Comparison of ENCODE assay signal across 18 mouse cellular contexts in genomic region chr13:54873882-54874281, GRCm38 (mm10).
DNase-seq lines count a peak whose midpoint lies in the region; ATAC-seq and TF ChIP-seq lines count a peak whose summit lies in the region.
"Had no signal": no experiment of that assay in that cellular context is flagged by ENCODE, and none has a peak within 500 bp of the region (broad histone marks: within the 10 kb centered on the region; RNA-seq: fewer than 3 reads in every experiment).

No protein-coding gene starts in this region.

- H3K27ac ChIP-seq in kidney, embryonic 15.5 days: no peak overlapping the region
- peak overlapping the region; percentile 78 for H3K27ac ChIP-seq in forebrain, postnatal 0 days (ENCODE audit: low read depth, low read length)
- H3K27ac ChIP-seq in limb, embryonic 10.5 days: no peak overlapping the region
- no peak overlapping the region for H3K27ac ChIP-seq in neural tube, embryonic 12.5 days
- H3K27ac ChIP-seq: liver, embryonic 12.5 days; stomach, embryonic 15.5 days had no signal

- ATAC-seq in kidney, embryonic 15.5 days (replicated peaks; ENCODE audit: low FRiP score): no peak
- no peak for ATAC-seq in forebrain, postnatal 0 days
- ATAC-seq in neural tube, embryonic 12.5 days (ENCODE audit: low FRiP score, low read depth): no peak
- ATAC-seq: intestine, postnatal 0 days; liver, embryonic 12.5 days had no signal

- no peaks in the 10 kb centered on the region for H3K9me3 ChIP-seq in kidney, embryonic 15.5 days (replicated peaks)
- H3K9me3 ChIP-seq in forebrain, postnatal 0 days (ENCODE audit: low read length): no peaks in the 10 kb centered on the region
- no peaks in the 10 kb centered on the region for H3K9me3 ChIP-seq in limb, embryonic 10.5 days (replicated peaks)
- H3K9me3 ChIP-seq in neural tube, embryonic 12.5 days: no peaks in the 10 kb centered on the region
- H3K9me3 ChIP-seq: liver, embryonic 12.5 days; megakaryocyte, embryonic 14.5 days; stomach, embryonic 15.5 days had no signal

- peaks cover 5% of the 10 kb centered on the region; the same call in 1 of the 2 replicates for H3K4me1 ChIP-seq in kidney, embryonic 15.5 days
- H3K4me1 ChIP-seq in forebrain, postnatal 0 days (ENCODE audit: insufficient read depth): peaks cover 10% of the 10 kb centered on the region
- H3K4me1 ChIP-seq in limb, embryonic 10.5 days: peaks cover 14% of the 10 kb centered on the region
- peaks cover 11% of the 10 kb centered on the region for H3K4me1 ChIP-seq in neural tube, embryonic 12.5 days
- H3K4me1 ChIP-seq: liver, embryonic 12.5 days; megakaryocyte, embryonic 14.5 days had no signal

- no peak for TF ChIP-seq CTCF in forebrain, postnatal 0 days (IDR thresholded peaks at IDR 0.05; ENCODE audit: low read depth)

- H3K9ac ChIP-seq in kidney, embryonic 15.5 days: no peak overlapping the region
- no peak overlapping the region for H3K9ac ChIP-seq in forebrain, postnatal 0 days
- H3K9ac ChIP-seq in neural tube, embryonic 12.5 days: peak overlapping the region; percentile 47
- H3K9ac ChIP-seq: liver, embryonic 12.5 days; stomach, embryonic 15.5 days had no signal

- peaks cover 59% of the 10 kb centered on the region for H3K27me3 ChIP-seq in kidney, embryonic 15.5 days
- no peaks in the 10 kb centered on the region for H3K27me3 ChIP-seq in forebrain, postnatal 0 days (ENCODE audit: insufficient read depth, low read length)
- peaks cover 83% of the 10 kb centered on the region for H3K27me3 ChIP-seq in limb, embryonic 10.5 days (ENCODE audit: low read depth, poor library complexity, severe bottlenecking)
- peaks cover 18% of the 10 kb centered on the region for H3K27me3 ChIP-seq in neural tube, embryonic 12.5 days (replicated peaks)

- no peak overlapping the region for H3K4me3 ChIP-seq in kidney, embryonic 15.5 days (replicated peaks)
- H3K4me3 ChIP-seq in forebrain, postnatal 0 days (ENCODE audit: low read depth, low read length): 0 out of 2 replicates have a peak overlapping the region, but pooled peaks have one; percentile 23
- peak overlapping the region; percentile 27; the same call in 1 of the 2 replicates for H3K4me3 ChIP-seq in limb, embryonic 10.5 days
- peak overlapping the region; percentile 9; the same call in 1 of the 2 replicates for H3K4me3 ChIP-seq in neural tube, embryonic 12.5 days
- H3K4me3 ChIP-seq: liver, embryonic 12.5 days; megakaryocyte, embryonic 14.5 days had no signal

- H3K4me2 ChIP-seq in kidney, embryonic 15.5 days: 0 out of 2 replicates have a peak overlapping the region, but pooled peaks have one; percentile 42
- H3K4me2 ChIP-seq in forebrain, postnatal 0 days (ENCODE audit: low read depth): peak overlapping the region; percentile 54
- H3K4me2 ChIP-seq in neural tube, embryonic 12.5 days (replicated peaks): peak overlapping the region; percentile 63
- H3K4me2 ChIP-seq: liver, embryonic 12.5 days; stomach, embryonic 15.5 days had no signal

- H3K36me3 ChIP-seq in kidney, embryonic 15.5 days: no peaks in the 10 kb centered on the region
- H3K36me3 ChIP-seq in forebrain, postnatal 0 days (ENCODE audit: insufficient read depth): no peaks in the 10 kb centered on the region
- H3K36me3 ChIP-seq in limb, embryonic 10.5 days: no peaks in the 10 kb centered on the region
- H3K36me3 ChIP-seq in neural tube, embryonic 12.5 days: no peaks in the 10 kb centered on the region
- H3K36me3 ChIP-seq: liver, embryonic 12.5 days; stomach, embryonic 15.5 days had no signal

- 45% methylated on average over 9 of the region's 9 CpGs for WGBS in kidney, embryonic 15.5 days
- WGBS in forebrain, postnatal 0 days: 48% methylated on average over 9 of the region's 9 CpGs
- 58% methylated on average over 9 of the region's 9 CpGs for WGBS in limb, embryonic 10.5 days
- WGBS in neural tube, embryonic 12.5 days: 54% methylated on average over 9 of the region's 9 CpGs

- DNase-seq in kidney, adult 9 months: no peak
- DNase-seq in forebrain, postnatal 0 days: no peak
- DNase-seq in limb, embryonic 10.5 days (ENCODE audit: low spot score): no peak
- no peak for DNase-seq in cerebellum, adult 9-10 months
- no peak for DNase-seq in c-Kit-positive CD71-positive TER-119-positive erythroid progenitor cells, embryonic 14.5 days (ENCODE audit: low spot score)
- no peak for DNase-seq in urinary bladder, adult 18-20 months (ENCODE audit: low spot score in 2 of 2)
- DNase-seq: adrenal gland, postnatal 14 days; heart, postnatal 10 days; kidney, postnatal 25 days; layer of hippocampus, postnatal 36 days; left cerebral cortex, postnatal 4 days; thymus, postnatal 36 days had no signal
